Mouse (Mus musculus) liver, postnatal 0 days (tissue): Measurements from ENCODE around the gene Tnfrsf21.

Experiments used
- CTCF ChIP-seq: sonication (generic); IDR thresholded peaks from 2 replicates; pipeline ENCODE4 v1.5.1; 2016; ENCODE audit warnings: antibody characterized with exemption, low read depth
- EP300 ChIP-seq: IDR thresholded peaks from 2 replicates; pipeline ENCODE4 v1.6.1; 2016; ENCODE audit warnings: antibody characterized with exemption, low read depth, mild to moderate bottlenecking

- TF ChIP-seq CTCF = no peak
- TF ChIP-seq EP300 = no peak
Observed at GRCm38 (mm10) chr17:43023637-43024217, 7.4 kb downstream of the Tnfrsf21 start.
